Mouse (Mus musculus): Measurements from ENCODE around the gene Map3k21.

- no peak for TF ChIP-seq CTCF (IDR thresholded peaks at IDR 0.05; ENCODE audit: insufficient read depth, low read depth, low read length)
- TF ChIP-seq POLR2A (IDR thresholded peaks at IDR 0.05; ENCODE audit: insufficient read depth, low read depth, low read length) = no peak
Observed at GRCm38 (mm10) chr8:125985364-125985763, 75.1 kb downstream of the Map3k21 start.

Measured in olfactory bulb, adult 2 months (tissue).